Mouse (Mus musculus): ENCODE results near the gene Fgl2. TPM values are rescaled to one million over a fixed set of nuclear protein-coding genes. Genes with fewer than 3 reads are reported as not detected.
A peak's percentile ranks its signal among the peaks of the same experiment; 100 is the strongest.

Fgl2 gene
- polyA plus RNA-seq, 1 experiment from 2014 or later = 34.7 TPM

DNA sequence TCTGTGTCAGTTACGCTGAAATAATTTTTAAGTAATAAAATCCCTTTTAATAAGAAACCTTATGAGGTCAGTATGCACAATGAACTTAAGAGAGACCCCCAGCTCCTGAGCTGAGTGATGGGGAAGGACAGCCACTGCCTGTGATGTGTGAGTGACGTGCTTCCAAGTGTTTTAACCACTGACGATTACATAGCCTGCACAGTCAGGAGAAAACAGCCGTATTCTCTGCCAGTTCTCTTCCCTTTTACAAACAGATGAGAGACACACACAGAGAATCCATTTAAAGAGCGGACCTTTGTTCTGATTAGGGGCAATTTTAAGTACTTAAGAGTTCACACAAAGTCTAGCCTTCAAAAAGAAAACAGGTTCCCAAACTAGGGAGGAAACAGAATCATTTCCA, 522 bp upstream of the Fgl2 start:
- Histone ChIP-seq H3K27me3 (ENCODE audit: control insufficient read depth, insufficient read depth, low read length) (no peaks in the 10 kb centered on the region), H3K4me3 (ENCODE audit: control insufficient read depth in 1 of 2, insufficient read depth in 1 of 2, low read depth in 1 of 2, low read length in 2 of 2) (peak overlapping the region in 1 of 2 experiments; percentile 71; a peak in 2 of 4 replicates), H3K4me2 (ENCODE audit: low read length) (peak overlapping the region; percentile 92), H3K9me3 (ENCODE audit: control insufficient read depth, low read length) (no peaks in the 10 kb centered on the region), H3K9ac (ENCODE audit: low read length) (peak overlapping the region; percentile 87), H3K36me3 (ENCODE audit: control insufficient read depth, insufficient read depth, low read length) (peaks cover 5% of the 10 kb centered on the region; the same call in 1 of the 2 replicates), H3K27ac (replicated peaks in 1 of 2; ENCODE audit: control insufficient read depth in 1 of 2, insufficient read depth in 1 of 2, low read depth in 2 of 2, low read length in 2 of 2) (peak overlapping the region in 1 of 2 experiments; percentile 79; a peak in 1 of 4 replicates), H3K4me1 (ENCODE audit: control insufficient read depth in 2 of 2, insufficient read depth in 2 of 2, low read length in 2 of 2) (peaks cover 0 to 13% of the 10 kb centered on the region in 2 experiments; a peak in 1 of 4 replicates)
- ATAC-seq (ENCODE audit: insufficient number of reproducible peaks, insufficient read depth, low FRiP score, low read depth) = no peak
- 42% methylated on average over 5 of the region's 5 CpGs for WGBS

- H3K4me2 ChIP-seq (ENCODE audit: low read length) = peak overlapping the region; percentile 92
- ATAC-seq (ENCODE audit: insufficient number of reproducible peaks, insufficient read depth, low FRiP score, low read depth) = 0 out of 2 replicates have a peak, but pooled peaks have one; percentile 14
These were observed 707 bp downstream of the Fgl2 start for GRCm38 (mm10) chr5:21373180-21373518.

DNA sequence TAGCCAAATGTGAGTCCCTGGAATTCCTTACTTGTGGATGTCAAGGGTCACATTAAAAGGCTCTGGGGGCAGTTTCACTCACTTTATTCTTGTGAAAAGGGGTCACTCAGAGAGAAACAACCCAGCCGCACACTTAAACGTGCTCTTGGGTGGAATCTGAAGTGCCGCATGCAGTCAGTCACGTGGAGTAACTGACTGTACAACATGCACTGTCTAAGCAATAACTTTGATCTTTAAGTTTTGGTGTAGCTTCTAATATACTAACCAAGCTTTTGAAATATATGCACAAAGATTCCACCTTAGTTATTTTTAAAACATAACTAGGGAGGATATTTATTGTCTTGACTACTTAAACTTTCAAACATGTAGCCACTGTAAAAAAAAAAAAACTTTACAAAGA, 4.5 kb downstream of the Fgl2 start:
- 48% methylated on average over 4 of the region's 4 CpGs for WGBS
- no peak overlapping the region for H3K4me3 ChIP-seq (ENCODE audit: control insufficient read depth in 1 of 2, insufficient read depth in 1 of 2, low read depth in 1 of 2, low read length in 2 of 2)
- H3K4me1 ChIP-seq (ENCODE audit: control insufficient read depth in 2 of 2, insufficient read depth in 2 of 2, low read length in 2 of 2) = peaks cover 2 to 10% of the 10 kb centered on the region in 2 experiments; a peak in 1 of 4 replicates
- H3K36me3 ChIP-seq (ENCODE audit: control insufficient read depth, insufficient read depth, low read length) = peaks cover 5% of the 10 kb centered on the region; the same call in 1 of the 2 replicates
- H3K9ac ChIP-seq (ENCODE audit: low read length) = no peak overlapping the region
- no peak overlapping the region for H3K4me2 ChIP-seq (ENCODE audit: low read length)
- H3K27ac ChIP-seq (replicated peaks in 1 of 2; ENCODE audit: control insufficient read depth in 1 of 2, insufficient read depth in 1 of 2, low read depth in 2 of 2, low read length in 2 of 2) = no peak overlapping the region
- no peaks in the 10 kb centered on the region for H3K9me3 ChIP-seq (ENCODE audit: control insufficient read depth, low read length)
- ATAC-seq (ENCODE audit: insufficient number of reproducible peaks, insufficient read depth, low FRiP score, low read depth) = no peak
- no peaks in the 10 kb centered on the region for H3K27me3 ChIP-seq (ENCODE audit: control insufficient read depth, insufficient read depth, low read length)

More at GRCm38 (mm10) chr5:21373180-21373518, 707 bp downstream of the Fgl2 start:
- Histone ChIP-seq H3K4me3 (ENCODE audit: control insufficient read depth in 1 of 2, insufficient read depth in 1 of 2, low read depth in 1 of 2, low read length in 2 of 2) (peak overlapping the region; percentile 69 to 71), H3K4me1 (ENCODE audit: control insufficient read depth in 2 of 2, insufficient read depth in 2 of 2, low read length in 2 of 2) (peaks cover 0 to 13% of the 10 kb centered on the region in 2 experiments; a peak in 1 of 4 replicates), H3K36me3 (ENCODE audit: control insufficient read depth, insufficient read depth, low read length) (peaks cover 5% of the 10 kb centered on the region; the same call in 1 of the 2 replicates), H3K27ac (replicated peaks in 1 of 2; ENCODE audit: control insufficient read depth in 1 of 2, insufficient read depth in 1 of 2, low read depth in 2 of 2, low read length in 2 of 2) (peak overlapping the region; percentile 65 to 79; a peak in 3 of 4 replicates), H3K27me3 (ENCODE audit: control insufficient read depth, insufficient read depth, low read length) (no peaks in the 10 kb centered on the region), H3K9ac (ENCODE audit: low read length) (peak overlapping the region; percentile 87), H3K9me3 (ENCODE audit: control insufficient read depth, low read length) (no peaks in the 10 kb centered on the region)
- WGBS = 38% methylated on average over 7 of the region's 7 CpGs

DNA sequence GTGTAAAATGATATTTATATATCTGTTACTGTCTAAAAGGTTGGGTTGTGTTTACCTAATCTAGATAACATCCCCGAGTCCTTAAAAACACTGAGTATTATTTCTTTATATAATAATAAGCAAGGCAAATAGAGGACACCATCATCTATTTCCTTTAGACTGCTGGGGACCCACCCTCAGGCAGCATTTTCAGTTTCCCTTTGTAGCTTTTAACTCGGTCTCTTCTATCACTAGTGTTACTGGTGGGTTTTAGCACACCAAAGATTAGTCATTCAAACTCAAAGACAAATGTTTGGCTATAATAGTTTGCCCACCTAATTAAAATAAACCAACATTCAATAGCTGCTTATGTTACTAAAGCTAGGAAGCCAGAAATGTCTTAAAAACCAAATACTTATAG, 6.0 kb downstream of the Fgl2 start:
- no peak for ATAC-seq (ENCODE audit: insufficient number of reproducible peaks, insufficient read depth, low FRiP score, low read depth)
- H3K4me1 ChIP-seq (ENCODE audit: control insufficient read depth in 2 of 2, insufficient read depth in 2 of 2, low read length in 2 of 2) = peaks cover 10 to 17% of the 10 kb centered on the region in 2 experiments
- H3K9ac ChIP-seq (ENCODE audit: low read length) = no peak overlapping the region
- no peak overlapping the region for H3K27ac ChIP-seq (replicated peaks in 1 of 2; ENCODE audit: control insufficient read depth in 1 of 2, insufficient read depth in 1 of 2, low read depth in 2 of 2, low read length in 2 of 2)
- 70% methylated on average over 2 of the region's 2 CpGs for WGBS
- H3K9me3 ChIP-seq (ENCODE audit: control insufficient read depth, low read length) = no peaks in the 10 kb centered on the region
- H3K4me2 ChIP-seq (ENCODE audit: low read length) = no peak overlapping the region
- no peaks in the 10 kb centered on the region for H3K27me3 ChIP-seq (ENCODE audit: control insufficient read depth, insufficient read depth, low read length)
- no peak overlapping the region for H3K4me3 ChIP-seq (ENCODE audit: control insufficient read depth in 1 of 2, insufficient read depth in 1 of 2, low read depth in 1 of 2, low read length in 2 of 2)
- H3K36me3 ChIP-seq (ENCODE audit: control insufficient read depth, insufficient read depth, low read length) = peaks cover 5% of the 10 kb centered on the region; the same call in 1 of the 2 replicates

- H3K4me1 ChIP-seq (ENCODE audit: control insufficient read depth in 2 of 2, insufficient read depth in 2 of 2, low read length in 2 of 2) = peaks cover 15 to 18% of the 10 kb centered on the region in 2 experiments
- no peaks in the 10 kb centered on the region for H3K27me3 ChIP-seq (ENCODE audit: control insufficient read depth, insufficient read depth, low read length)
- no peak overlapping the region for H3K4me2 ChIP-seq (ENCODE audit: low read length)
- no peaks in the 10 kb centered on the region for H3K36me3 ChIP-seq (ENCODE audit: control insufficient read depth, insufficient read depth, low read length)
- H3K4me3 ChIP-seq (ENCODE audit: control insufficient read depth in 1 of 2, insufficient read depth in 1 of 2, low read depth in 1 of 2, low read length in 2 of 2) = no peak overlapping the region
- no peaks in the 10 kb centered on the region for H3K9me3 ChIP-seq (ENCODE audit: control insufficient read depth, low read length)
- no peak overlapping the region for H3K9ac ChIP-seq (ENCODE audit: low read length)
- no peak for ATAC-seq (ENCODE audit: insufficient number of reproducible peaks, insufficient read depth, low FRiP score, low read depth)
- 58% methylated on average over 6 of the region's 6 CpGs for WGBS
- H3K27ac ChIP-seq (replicated peaks in 1 of 2; ENCODE audit: control insufficient read depth in 1 of 2, insufficient read depth in 1 of 2, low read depth in 2 of 2, low read length in 2 of 2) = no peak overlapping the region
These were observed 9.5 kb downstream of the Fgl2 start for GRCm38 (mm10) chr5:21381986-21382385.

- Histone ChIP-seq H3K9ac (ENCODE audit: low read length) (no peak overlapping the region), H3K4me1 (ENCODE audit: control insufficient read depth in 2 of 2, insufficient read depth in 2 of 2, low read length in 2 of 2) (peaks cover 15 to 18% of the 10 kb centered on the region in 2 experiments), H3K4me2 (ENCODE audit: low read length) (no peak overlapping the region), H3K36me3 (ENCODE audit: control insufficient read depth, insufficient read depth, low read length) (no peaks in the 10 kb centered on the region), H3K27ac (replicated peaks in 1 of 2; ENCODE audit: control insufficient read depth in 1 of 2, insufficient read depth in 1 of 2, low read depth in 2 of 2, low read length in 2 of 2) (peak overlapping the region in 1 of 2 experiments; percentile 50; a peak in 1 of 4 replicates), H3K27me3 (ENCODE audit: control insufficient read depth, insufficient read depth, low read length) (no peaks in the 10 kb centered on the region), H3K9me3 (ENCODE audit: control insufficient read depth, low read length) (no peaks in the 10 kb centered on the region), H3K4me3 (ENCODE audit: control insufficient read depth in 1 of 2, insufficient read depth in 1 of 2, low read depth in 1 of 2, low read length in 2 of 2) (no peak overlapping the region)
- ATAC-seq (ENCODE audit: insufficient number of reproducible peaks, insufficient read depth, low FRiP score, low read depth) = no peak
- WGBS = 52% methylated on average over 6 of the region's 6 CpGs
These were observed 10.2 kb downstream of the Fgl2 start for GRCm38 (mm10) chr5:21382678-21383077.

- H3K4me3 ChIP-seq (ENCODE audit: control insufficient read depth in 1 of 2, insufficient read depth in 1 of 2, low read depth in 1 of 2, low read length in 2 of 2) = no peak overlapping the region
- peak overlapping the region; percentile 3; the same call in 1 of the 2 replicates for H3K4me2 ChIP-seq (ENCODE audit: low read length)
- no peaks in the 10 kb centered on the region for H3K9me3 ChIP-seq (ENCODE audit: control insufficient read depth, low read length)
- H3K4me1 ChIP-seq (ENCODE audit: control insufficient read depth in 2 of 2, insufficient read depth in 2 of 2, low read length in 2 of 2) = peaks cover 15 to 18% of the 10 kb centered on the region in 2 experiments
- no peak for ATAC-seq (ENCODE audit: insufficient number of reproducible peaks, insufficient read depth, low FRiP score, low read depth)
- H3K9ac ChIP-seq (ENCODE audit: low read length) = no peak overlapping the region
- H3K27ac ChIP-seq (replicated peaks in 1 of 2; ENCODE audit: control insufficient read depth in 1 of 2, insufficient read depth in 1 of 2, low read depth in 2 of 2, low read length in 2 of 2) = peak overlapping the region; percentile 20 to 50; a peak in 2 of 4 replicates
- H3K27me3 ChIP-seq (ENCODE audit: control insufficient read depth, insufficient read depth, low read length) = no peaks in the 10 kb centered on the region
- 39% methylated on average over 14 of the region's 14 CpGs for WGBS
- no peaks in the 10 kb centered on the region for H3K36me3 ChIP-seq (ENCODE audit: control insufficient read depth, insufficient read depth, low read length)
These were observed 11.2 kb downstream of the Fgl2 start for GRCm38 (mm10) chr5:21383392-21384251.

Data from heart, embryonic 14.5 days (tissue).